Mouse (Mus musculus): ENCODE measurements around the gene Tchhl1. TPM values are rescaled to one million over a fixed set of nuclear protein-coding genes. Genes with fewer than 3 reads are reported as not detected.
A peak's percentile ranks its signal among the peaks of the same experiment; 100 is the strongest.

The Tchhl1 gene
- polyA plus RNA-seq, 1 experiment from 2014 or later: not detected

GRCm38 (mm10) chr3:93447138-93447841, 21.3 kb upstream of the Tchhl1 start:
- under 1% methylated on average over 59 of the region's 59 CpGs for WGBS
- H3K9ac ChIP-seq (ENCODE audit: low read length): peak overlapping the region; percentile 54
- H3K4me2 ChIP-seq (ENCODE audit: low read depth, low read length): peak overlapping the region; percentile 91
- H3K4me1 ChIP-seq (ENCODE audit: control insufficient read depth, insufficient read depth, low read length): peaks cover 8% of the 10 kb centered on the region
- H3K27ac ChIP-seq (ENCODE audit: low read length): no peak overlapping the region
- peak overlapping the region; percentile 73 for H3K4me3 ChIP-seq (ENCODE audit: low read length)
- no peaks in the 10 kb centered on the region for H3K9me3 ChIP-seq (replicated peaks; ENCODE audit: control insufficient read depth, low read length)
- peaks cover 20% of the 10 kb centered on the region for H3K27me3 ChIP-seq (ENCODE audit: control insufficient read depth, insufficient read depth, low read length)
- ATAC-seq (replicated peaks; ENCODE audit: extremely low read depth, insufficient read depth, low FRiP score): no peak; the same call in 1 of the 2 replicates
- H3K36me3 ChIP-seq (ENCODE audit: control insufficient read depth, insufficient read depth): no peaks in the 10 kb centered on the region

- 60% methylated on average over 3 of the region's 3 CpGs for WGBS
- ATAC-seq (replicated peaks; ENCODE audit: extremely low read depth, insufficient read depth, low FRiP score): no peak
- H3K27ac ChIP-seq (ENCODE audit: low read length): no peak overlapping the region
These were observed 2.0 kb upstream of the Tchhl1 start for GRCm38 (mm10) chr3:93466556-93466955.

GRCm38 (mm10) chr3:93467130-93467529, 1.4 kb upstream of the Tchhl1 start:
- Histone ChIP-seq H3K27me3 (ENCODE audit: control insufficient read depth, insufficient read depth, low read length) (no peaks in the 10 kb centered on the region), H3K4me2 (ENCODE audit: low read depth, low read length) (no peak overlapping the region), H3K4me1 (ENCODE audit: control insufficient read depth, insufficient read depth, low read length) (no peaks in the 10 kb centered on the region), H3K27ac (ENCODE audit: low read length) (no peak overlapping the region), H3K4me3 (ENCODE audit: low read length) (no peak overlapping the region), H3K9me3 (replicated peaks; ENCODE audit: control insufficient read depth, low read length) (no peaks in the 10 kb centered on the region), H3K9ac (ENCODE audit: low read length) (no peak overlapping the region), H3K36me3 (ENCODE audit: control insufficient read depth, insufficient read depth) (no peaks in the 10 kb centered on the region)
- ATAC-seq (replicated peaks; ENCODE audit: extremely low read depth, insufficient read depth, low FRiP score): no peak
- WGBS: 42% methylated on average over 4 of the region's 4 CpGs

More at GRCm38 (mm10) chr3:93466556-93466955, 2.0 kb upstream of the Tchhl1 start:
- Histone ChIP-seq H3K4me2 (ENCODE audit: low read depth, low read length) (no peak overlapping the region), H3K9me3 (replicated peaks; ENCODE audit: control insufficient read depth, low read length) (no peaks in the 10 kb centered on the region), H3K4me1 (ENCODE audit: control insufficient read depth, insufficient read depth, low read length) (no peaks in the 10 kb centered on the region), H3K27me3 (ENCODE audit: control insufficient read depth, insufficient read depth, low read length) (no peaks in the 10 kb centered on the region), H3K9ac (ENCODE audit: low read length) (no peak overlapping the region), H3K4me3 (ENCODE audit: low read length) (no peak overlapping the region), H3K36me3 (ENCODE audit: control insufficient read depth, insufficient read depth) (no peaks in the 10 kb centered on the region)

GRCm38 (mm10) chr3:93469629-93470028, 1.1 kb downstream of the Tchhl1 start:
- Histone ChIP-seq H3K27ac (ENCODE audit: low read length) (no peak overlapping the region), H3K9ac (ENCODE audit: low read length) (no peak overlapping the region), H3K27me3 (ENCODE audit: control insufficient read depth, insufficient read depth, low read length) (no peaks in the 10 kb centered on the region), H3K4me2 (ENCODE audit: low read depth, low read length) (no peak overlapping the region), H3K4me1 (ENCODE audit: control insufficient read depth, insufficient read depth, low read length) (no peaks in the 10 kb centered on the region), H3K4me3 (ENCODE audit: low read length) (no peak overlapping the region), H3K36me3 (ENCODE audit: control insufficient read depth, insufficient read depth) (no peaks in the 10 kb centered on the region), H3K9me3 (replicated peaks; ENCODE audit: control insufficient read depth, low read length) (no peaks in the 10 kb centered on the region)
- no peak for ATAC-seq (replicated peaks; ENCODE audit: extremely low read depth, insufficient read depth, low FRiP score)
- 79% methylated on average over 3 of the region's 3 CpGs for WGBS

- Histone ChIP-seq H3K4me1 (ENCODE audit: control insufficient read depth, insufficient read depth, low read length) (no peaks in the 10 kb centered on the region), H3K27me3 (ENCODE audit: control insufficient read depth, insufficient read depth, low read length) (no peaks in the 10 kb centered on the region), H3K4me2 (ENCODE audit: low read depth, low read length) (no peak overlapping the region), H3K4me3 (ENCODE audit: low read length) (no peak overlapping the region), H3K9me3 (replicated peaks; ENCODE audit: control insufficient read depth, low read length) (no peaks in the 10 kb centered on the region), H3K27ac (ENCODE audit: low read length) (no peak overlapping the region), H3K9ac (ENCODE audit: low read length) (no peak overlapping the region), H3K36me3 (ENCODE audit: control insufficient read depth, insufficient read depth) (no peaks in the 10 kb centered on the region)
- WGBS: 43% methylated on average over 1 of the region's 1 CpGs
- ATAC-seq (replicated peaks; ENCODE audit: extremely low read depth, insufficient read depth, low FRiP score): no peak
These were observed 11.5 kb downstream of the Tchhl1 start for GRCm38 (mm10) chr3:93480053-93480452.

GRCm38 (mm10) chr3:93481982-93482616, 13.5 kb downstream of the Tchhl1 start:
- Histone ChIP-seq H3K36me3 (ENCODE audit: control insufficient read depth, insufficient read depth) (no peaks in the 10 kb centered on the region), H3K27me3 (ENCODE audit: control insufficient read depth, insufficient read depth, low read length) (no peaks in the 10 kb centered on the region), H3K9me3 (replicated peaks; ENCODE audit: control insufficient read depth, low read length) (no peaks in the 10 kb centered on the region), H3K27ac (ENCODE audit: low read length) (no peak overlapping the region), H3K4me3 (ENCODE audit: low read length) (no peak overlapping the region), H3K4me2 (ENCODE audit: low read depth, low read length) (no peak overlapping the region), H3K9ac (ENCODE audit: low read length) (no peak overlapping the region), H3K4me1 (ENCODE audit: control insufficient read depth, insufficient read depth, low read length) (no peaks in the 10 kb centered on the region)
- no peak for ATAC-seq (replicated peaks; ENCODE audit: extremely low read depth, insufficient read depth, low FRiP score)
- WGBS: 70% methylated on average over 2 of the region's 2 CpGs

- H3K4me2 ChIP-seq (ENCODE audit: low read depth, low read length): no peak overlapping the region
- H3K36me3 ChIP-seq (ENCODE audit: control insufficient read depth, insufficient read depth): no peaks in the 10 kb centered on the region
- ATAC-seq (replicated peaks; ENCODE audit: extremely low read depth, insufficient read depth, low FRiP score): no peak
- H3K27ac ChIP-seq (ENCODE audit: low read length): no peak overlapping the region
- no peak overlapping the region for H3K9ac ChIP-seq (ENCODE audit: low read length)
- 89% methylated on average over 3 of the region's 3 CpGs for WGBS
- H3K9me3 ChIP-seq (replicated peaks; ENCODE audit: control insufficient read depth, low read length): no peaks in the 10 kb centered on the region
- H3K4me3 ChIP-seq (ENCODE audit: low read length): no peak overlapping the region
- no peaks in the 10 kb centered on the region for H3K4me1 ChIP-seq (ENCODE audit: control insufficient read depth, insufficient read depth, low read length)
- no peaks in the 10 kb centered on the region for H3K27me3 ChIP-seq (ENCODE audit: control insufficient read depth, insufficient read depth, low read length)
These were observed 17.1 kb downstream of the Tchhl1 start for GRCm38 (mm10) chr3:93485611-93486010.

- Histone ChIP-seq H3K27ac (ENCODE audit: low read length) (no peak overlapping the region), H3K27me3 (ENCODE audit: control insufficient read depth, insufficient read depth, low read length) (no peaks in the 10 kb centered on the region), H3K9ac (ENCODE audit: low read length) (no peak overlapping the region), H3K4me1 (ENCODE audit: control insufficient read depth, insufficient read depth, low read length) (no peaks in the 10 kb centered on the region), H3K4me2 (ENCODE audit: low read depth, low read length) (no peak overlapping the region), H3K4me3 (ENCODE audit: low read length) (no peak overlapping the region), H3K36me3 (ENCODE audit: control insufficient read depth, insufficient read depth) (no peaks in the 10 kb centered on the region), H3K9me3 (replicated peaks; ENCODE audit: control insufficient read depth, low read length) (no peaks in the 10 kb centered on the region)
- WGBS: 91% methylated on average over 2 of the region's 2 CpGs
- no peak for ATAC-seq (replicated peaks; ENCODE audit: extremely low read depth, insufficient read depth, low FRiP score)
These were observed 20.0 kb downstream of the Tchhl1 start for GRCm38 (mm10) chr3:93488541-93488940.

- no peak overlapping the region for H3K4me3 ChIP-seq (ENCODE audit: low read length)
- no peaks in the 10 kb centered on the region for H3K27me3 ChIP-seq (ENCODE audit: control insufficient read depth, insufficient read depth, low read length)
- WGBS: 69% methylated on average over 3 of the region's 3 CpGs
- ATAC-seq (replicated peaks; ENCODE audit: extremely low read depth, insufficient read depth, low FRiP score): no peak
- no peak overlapping the region for H3K9ac ChIP-seq (ENCODE audit: low read length)
- no peak overlapping the region for H3K27ac ChIP-seq (ENCODE audit: low read length)
- no peaks in the 10 kb centered on the region for H3K4me1 ChIP-seq (ENCODE audit: control insufficient read depth, insufficient read depth, low read length)
- H3K9me3 ChIP-seq (replicated peaks; ENCODE audit: control insufficient read depth, low read length): no peaks in the 10 kb centered on the region; the same call in 1 of the 2 replicates
- H3K36me3 ChIP-seq (ENCODE audit: control insufficient read depth, insufficient read depth): no peaks in the 10 kb centered on the region
- no peak overlapping the region for H3K4me2 ChIP-seq (ENCODE audit: low read depth, low read length)
These were observed 23.6 kb downstream of the Tchhl1 start for GRCm38 (mm10) chr3:93492176-93492575.

Measured in heart, embryonic 16.5 days (tissue).